Mouse (Mus musculus) urinary bladder, postnatal 25 days (tissue): Measurements from ENCODE around the gene Ap3d1.
A peak's percentile ranks its signal among the peaks of the same experiment; 100 is the strongest.

Experiments
- DNase-seq: peaks from one replicate; pipeline ENCODE4 v3.0.0; 2022; ENCODE audit warnings: low spot score

Gene Ap3d1

DNA sequence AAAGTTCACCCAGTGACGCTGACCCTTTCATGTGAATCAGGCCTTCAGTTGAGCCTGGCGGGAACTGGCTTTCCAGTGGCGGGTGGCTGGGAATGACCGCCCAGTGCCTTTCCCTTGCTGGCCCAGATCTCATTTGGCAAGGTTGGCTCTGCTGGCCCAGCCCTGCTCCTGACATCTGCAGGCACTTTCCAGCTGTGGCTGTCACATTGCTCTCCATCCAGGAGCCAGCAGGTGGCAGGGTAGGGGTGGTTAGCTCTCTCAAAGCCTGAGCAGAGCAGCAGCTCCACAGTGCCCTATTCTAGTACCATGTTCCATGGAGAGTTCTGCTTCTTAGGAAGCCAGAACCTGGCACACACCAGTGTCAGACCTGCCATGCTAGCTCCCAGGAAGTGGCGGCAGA, 15.7 kb upstream of the Ap3d1 start:
- DNase-seq: peak; percentile 60

DNA sequence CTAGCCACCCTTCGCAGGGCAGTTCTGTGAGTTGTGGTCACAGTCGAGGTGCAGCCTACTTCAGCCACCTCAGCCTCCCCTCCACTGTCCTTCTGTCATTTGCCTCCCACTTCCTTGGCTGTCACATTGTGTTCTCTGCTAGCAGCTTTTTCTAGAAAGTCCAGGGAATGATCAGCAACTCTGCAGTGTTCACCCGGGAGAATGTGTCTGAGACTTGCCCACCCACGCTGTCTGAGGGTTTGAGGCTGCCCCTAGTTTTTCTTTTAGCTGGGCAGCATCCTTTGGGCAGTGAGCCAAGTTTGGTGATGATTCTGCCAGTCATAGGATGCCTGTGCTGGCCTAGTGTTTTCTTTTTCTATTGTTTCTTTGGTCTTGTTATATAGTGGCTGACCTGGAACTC, 14.9 kb upstream of the Ap3d1 start:
- no peak for DNase-seq

DNA sequence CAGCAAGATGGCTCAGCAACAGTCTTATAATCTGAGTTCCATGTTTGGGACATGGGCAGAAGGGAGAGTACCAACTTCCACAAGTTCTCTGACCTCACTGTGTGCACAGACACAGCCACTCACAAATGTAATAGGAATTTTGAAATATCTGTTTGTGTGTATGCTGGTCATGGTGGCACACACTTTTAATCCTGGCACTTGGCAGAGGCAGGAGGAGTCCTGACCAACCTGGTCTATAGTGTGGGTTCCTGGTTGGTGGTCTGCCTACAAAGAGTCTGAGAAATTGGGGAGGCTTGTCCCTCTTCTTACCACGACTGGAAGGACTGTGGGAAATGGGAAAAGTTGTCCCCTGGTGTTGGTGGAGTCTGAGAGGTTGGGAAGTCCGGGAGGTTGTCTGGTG, 14.4 kb upstream of the Ap3d1 start:
- no peak for DNase-seq

DNA sequence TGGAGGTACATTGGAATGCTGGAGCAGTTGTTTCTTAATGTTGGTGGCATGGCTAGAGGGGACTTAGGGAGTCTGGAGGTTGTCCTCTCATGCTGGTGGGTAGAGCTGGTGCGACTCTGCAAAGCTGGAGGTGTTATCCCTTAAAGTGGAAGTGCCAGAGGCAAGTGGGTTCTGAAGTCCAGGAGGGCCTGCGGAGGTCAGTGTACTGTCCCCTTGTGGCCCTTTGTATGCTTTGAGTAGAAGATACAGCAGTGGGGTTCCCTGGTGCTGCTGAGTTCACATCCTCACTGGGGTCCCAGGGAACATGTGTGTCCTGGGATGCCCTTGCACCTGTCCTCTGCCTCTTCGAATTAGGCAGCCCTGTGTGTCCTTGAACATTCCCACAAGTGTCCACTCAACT, 14.0 kb upstream of the Ap3d1 start:
- no peak for DNase-seq

DNA sequence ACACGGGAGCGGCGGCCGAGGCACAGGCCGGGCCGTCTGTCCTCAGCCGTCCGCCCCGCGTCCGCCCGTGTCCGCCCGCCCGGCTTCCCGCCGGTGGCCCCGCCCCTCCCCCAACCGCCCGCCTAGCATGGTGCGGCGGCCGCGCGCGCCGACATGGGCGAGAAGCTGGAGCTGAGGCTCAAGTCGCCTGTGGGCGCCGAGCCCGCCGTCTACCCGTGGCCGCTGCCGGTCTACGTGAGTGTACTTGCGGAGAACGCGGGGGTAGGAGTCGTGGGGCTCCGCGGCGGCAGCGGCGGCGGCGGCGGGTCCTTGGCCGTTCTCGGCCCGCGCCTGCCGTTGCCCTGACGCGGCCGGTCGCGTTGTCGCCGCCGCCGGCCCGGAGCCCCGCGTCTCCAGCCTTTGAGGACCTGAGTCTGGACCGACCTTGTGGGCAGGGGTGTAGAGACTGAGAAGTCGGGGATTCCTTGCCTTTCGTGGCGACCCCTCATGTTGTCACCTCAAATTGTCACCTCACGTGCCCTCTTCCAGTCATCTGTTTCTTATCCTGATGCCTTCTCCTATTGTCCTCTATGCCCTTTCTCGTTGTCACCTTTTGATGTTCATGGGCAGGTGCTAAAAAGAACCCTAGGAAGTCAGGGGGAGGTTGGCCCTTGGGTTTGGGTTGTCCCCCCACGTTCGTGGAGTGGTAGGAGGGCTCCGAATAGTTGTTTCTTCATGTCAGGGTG, 13.4 kb upstream of the Ap3d1 start:
- DNase-seq: no peak

DNA sequence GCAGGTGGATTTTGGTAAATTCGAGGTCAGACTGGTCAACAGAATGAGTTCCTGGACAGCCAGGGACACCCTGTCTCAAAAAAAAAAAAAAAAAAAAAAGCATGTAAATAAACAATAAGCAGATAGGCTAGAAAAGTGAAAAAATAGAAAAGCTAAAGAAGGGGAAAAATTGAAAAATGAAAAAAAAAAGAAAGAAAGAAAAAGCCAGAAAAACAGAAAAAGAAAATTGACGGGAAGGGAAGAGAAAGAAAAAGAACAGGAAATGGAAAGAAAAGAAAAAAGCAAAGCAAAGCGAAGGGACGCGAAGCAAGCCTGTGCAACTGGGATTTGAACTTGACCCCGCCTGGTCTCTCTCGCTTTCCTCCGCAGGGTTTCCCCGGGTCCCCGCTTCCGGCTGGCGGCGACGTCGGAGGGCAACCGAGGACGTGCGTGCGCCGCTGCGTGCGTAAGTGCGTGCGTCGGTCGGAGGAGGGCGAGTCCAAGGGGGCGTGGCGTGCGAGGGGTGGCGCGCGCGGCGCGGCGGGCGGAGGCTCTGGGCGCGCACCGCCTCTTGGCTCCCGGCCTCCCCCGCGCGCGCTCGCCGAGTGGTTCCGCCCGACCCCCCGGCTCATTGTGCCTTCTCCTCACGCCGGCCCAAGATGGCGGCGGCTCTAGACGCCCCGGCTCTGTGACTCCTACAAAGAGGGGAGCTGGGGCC, 12.7 kb upstream of the Ap3d1 start, which contains the start of gene Dot1l:
Dot1l (plus strand) TSS at position 613 of the 697 bp plus-strand sequence.
- DNase-seq: peak; percentile 98

DNA sequence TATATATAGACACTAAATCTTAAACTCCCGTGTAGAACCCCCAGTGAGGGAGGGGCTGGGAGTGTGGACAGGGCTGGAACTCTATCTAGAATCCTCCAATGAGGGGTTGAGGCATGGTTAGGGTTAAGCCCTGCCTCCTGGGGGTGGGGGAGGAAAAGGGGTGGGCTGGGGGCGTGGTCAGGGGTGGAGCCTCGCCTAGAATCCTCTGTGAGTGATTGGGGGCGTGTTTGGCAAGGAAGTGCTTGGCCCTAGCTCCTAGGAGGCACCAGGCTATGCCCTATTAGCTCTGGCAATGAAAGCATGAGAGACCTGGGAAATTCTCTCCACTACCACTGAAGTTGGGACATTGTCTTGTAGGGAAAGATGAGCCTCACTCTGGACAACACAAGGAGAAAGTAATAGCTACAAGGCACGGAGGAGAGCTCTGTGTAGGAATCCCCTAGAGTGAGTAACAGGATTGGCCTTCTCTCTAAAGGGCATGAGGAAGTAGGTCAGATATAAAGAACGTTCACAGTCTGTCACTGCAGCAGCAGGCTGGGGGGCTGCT, 10.1 kb upstream of the Ap3d1 start:
- DNase-seq: peak; percentile 67

DNA sequence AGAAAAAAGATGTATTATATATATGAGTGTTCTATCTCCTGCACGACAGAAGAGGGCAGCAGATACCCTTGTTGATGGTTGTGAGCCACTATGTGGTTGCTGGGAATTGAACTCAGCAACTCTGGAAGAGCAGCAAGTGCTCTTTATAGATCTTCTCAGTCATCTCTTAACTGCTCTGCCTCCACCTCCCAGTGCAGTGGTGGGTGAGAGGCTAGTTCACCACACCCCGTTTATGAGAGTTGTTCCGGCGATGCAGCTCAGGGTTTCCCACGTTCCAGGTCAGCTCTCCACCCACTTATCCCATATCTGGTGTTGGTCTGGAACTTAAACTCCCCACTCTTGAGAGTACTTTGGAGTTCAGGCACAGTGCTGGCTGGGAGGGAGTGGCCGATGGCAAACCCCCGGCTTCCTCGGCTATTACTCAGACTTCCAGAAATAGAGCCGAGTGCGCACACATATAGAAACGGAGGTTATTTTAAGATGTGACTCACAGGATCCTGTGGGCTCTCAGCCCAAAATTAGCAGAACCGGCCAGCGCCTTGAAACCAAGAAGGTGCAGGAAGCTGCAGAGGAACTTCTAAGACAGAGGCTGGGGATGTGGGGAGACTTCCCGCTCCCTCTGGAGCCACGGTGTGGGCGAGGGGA, 9.2 kb upstream of the Ap3d1 start:
- DNase-seq: peak; percentile 37

DNA sequence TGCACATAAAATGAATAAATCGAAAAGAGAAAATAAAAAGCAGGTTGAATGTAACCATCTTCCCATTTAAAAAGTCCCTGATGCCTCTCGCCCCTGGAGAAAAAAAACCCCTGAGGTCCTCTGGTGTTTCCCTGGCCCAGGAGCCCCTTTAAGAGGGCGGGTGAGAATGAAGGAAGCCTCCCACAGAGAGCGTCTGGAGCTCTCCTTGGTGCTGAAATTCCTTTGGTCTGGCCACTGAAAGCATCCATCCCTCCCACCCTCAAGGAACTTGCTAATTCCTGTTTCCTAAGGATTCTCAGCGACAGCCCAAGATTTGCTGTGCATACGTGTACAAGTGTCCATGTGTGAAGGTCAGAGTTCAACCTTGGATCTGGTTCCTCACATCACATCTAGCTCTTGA, 6.5 kb upstream of the Ap3d1 start:
- peak; percentile 64 for DNase-seq

DNA sequence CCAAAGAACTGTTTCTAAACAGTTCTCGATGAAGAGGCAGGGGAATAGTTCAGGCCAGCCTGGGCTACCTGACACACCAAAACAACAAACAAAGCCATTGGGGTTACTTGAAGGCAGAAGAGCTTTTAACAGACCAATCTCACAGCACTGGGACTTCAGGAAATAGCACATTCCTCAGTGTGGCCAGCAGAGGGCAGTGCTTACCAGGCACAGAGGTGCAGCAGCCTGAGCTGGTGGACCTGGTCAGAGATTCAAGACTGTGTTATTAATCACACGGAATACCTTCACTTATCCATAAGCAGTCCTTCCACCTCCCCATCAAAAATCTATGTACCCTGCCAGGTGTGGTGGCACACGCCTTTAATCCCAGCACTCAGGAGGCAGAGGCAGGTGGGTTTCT, 5.3 kb upstream of the Ap3d1 start:
- peak; percentile 77 for DNase-seq

DNA sequence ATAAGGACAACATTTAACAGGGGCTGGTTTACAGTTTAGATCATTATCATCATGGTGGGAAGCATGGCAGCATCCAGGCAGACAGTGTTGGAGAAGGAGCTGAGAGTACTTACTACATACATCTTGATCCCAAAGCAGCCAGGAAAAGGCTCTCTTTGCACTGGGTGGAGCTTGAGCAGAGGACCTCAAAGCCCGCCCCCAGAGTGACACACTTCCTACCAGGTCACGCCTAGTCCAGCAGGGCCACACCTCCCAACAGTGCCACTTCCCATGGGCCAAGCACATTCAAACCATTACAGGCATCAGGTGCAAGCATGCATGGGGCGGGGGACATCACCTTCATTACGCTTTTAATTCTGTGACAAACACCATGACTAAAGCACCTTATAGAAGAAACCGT, 2.2 kb upstream of the Ap3d1 start:
- DNase-seq: no peak

DNA sequence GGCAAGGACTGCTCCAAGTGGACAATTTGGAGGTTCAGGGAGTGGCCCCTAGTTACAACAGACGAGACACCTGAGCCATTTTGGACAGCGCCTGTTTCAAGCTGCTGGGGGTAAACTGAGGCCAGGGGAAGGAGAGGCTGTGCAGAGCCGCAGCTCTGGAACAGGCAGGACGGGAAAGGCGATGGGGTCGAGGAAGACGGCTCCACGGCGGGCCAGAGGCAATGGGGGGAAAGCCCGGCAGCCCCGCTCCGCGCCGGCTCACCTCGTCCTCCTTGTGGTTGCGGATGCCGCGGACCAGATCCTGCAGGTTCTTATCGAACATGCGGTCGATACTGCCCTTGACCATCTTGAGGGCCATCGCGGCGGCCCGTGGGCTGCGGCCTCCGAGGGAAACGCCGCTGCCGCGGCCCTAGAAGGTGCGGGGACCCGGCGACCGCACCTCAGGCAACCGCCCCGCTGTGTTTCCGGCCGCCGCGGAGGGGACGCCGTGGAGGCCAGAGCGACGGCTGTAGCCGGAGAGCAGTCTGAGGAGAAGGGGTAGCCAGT, 357 bp downstream of the Ap3d1 start:
- DNase-seq: no peak

DNA sequence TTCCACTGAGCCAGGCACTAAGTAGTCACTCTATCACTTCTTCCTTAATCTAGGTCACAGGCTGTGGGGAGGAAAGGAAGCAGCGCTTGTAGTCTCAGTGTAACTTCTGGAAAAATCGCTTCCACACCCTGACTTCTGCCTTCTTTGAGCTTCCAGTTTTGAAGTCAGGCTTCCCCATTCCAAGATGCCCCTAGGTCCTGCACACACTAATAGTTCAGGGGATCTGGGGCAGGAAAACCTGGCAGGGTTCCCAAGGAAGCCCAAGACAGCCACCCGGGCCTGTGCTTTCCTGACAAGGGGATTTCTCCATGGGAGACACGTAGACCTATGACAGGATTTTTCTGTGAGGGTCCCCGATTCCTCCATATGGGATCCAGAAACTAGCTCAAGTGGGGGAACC, 918 bp downstream of the Ap3d1 start:
- DNase-seq: no peak

DNA sequence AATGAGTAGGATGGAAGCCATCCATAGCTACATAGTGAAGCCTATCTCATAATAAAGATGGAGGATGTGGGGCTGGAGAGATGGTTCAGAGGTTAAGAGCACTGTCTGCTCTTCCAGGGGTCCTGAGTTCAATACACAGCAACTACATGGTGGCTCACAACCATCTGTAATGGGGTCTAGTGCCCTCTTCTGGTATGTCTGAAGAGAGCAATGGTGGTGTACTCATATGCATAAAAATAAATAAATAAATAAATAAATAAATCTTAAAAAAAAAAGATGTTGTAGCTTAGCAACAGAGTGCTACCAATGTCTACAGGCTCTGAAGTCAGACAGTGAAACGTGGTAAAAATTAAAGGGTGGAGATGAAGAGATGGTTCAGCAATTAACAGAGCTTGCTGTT, 3.4 kb downstream of the Ap3d1 start:
- DNase-seq: no peak

DNA sequence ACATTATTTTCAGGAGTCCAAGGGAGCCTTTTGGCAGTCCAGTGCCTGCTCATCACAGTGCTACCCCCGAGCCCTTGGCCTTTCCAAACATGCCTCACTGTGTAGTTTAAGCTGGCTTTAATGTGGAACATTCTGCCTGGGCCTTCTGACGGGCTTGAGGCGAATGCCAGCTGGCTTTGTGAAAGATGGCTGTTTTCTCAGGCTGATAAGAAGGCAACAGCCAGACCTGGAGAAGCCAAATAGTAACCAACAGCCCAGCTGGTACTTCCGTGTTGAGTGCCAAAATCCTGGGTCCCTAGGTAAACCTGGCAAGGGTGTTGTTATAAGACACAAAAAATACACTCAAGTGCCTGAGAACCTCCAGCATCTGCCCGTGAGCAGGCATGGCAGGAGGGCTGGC, 5.3 kb downstream of the Ap3d1 start:
- DNase-seq: no peak

DNA sequence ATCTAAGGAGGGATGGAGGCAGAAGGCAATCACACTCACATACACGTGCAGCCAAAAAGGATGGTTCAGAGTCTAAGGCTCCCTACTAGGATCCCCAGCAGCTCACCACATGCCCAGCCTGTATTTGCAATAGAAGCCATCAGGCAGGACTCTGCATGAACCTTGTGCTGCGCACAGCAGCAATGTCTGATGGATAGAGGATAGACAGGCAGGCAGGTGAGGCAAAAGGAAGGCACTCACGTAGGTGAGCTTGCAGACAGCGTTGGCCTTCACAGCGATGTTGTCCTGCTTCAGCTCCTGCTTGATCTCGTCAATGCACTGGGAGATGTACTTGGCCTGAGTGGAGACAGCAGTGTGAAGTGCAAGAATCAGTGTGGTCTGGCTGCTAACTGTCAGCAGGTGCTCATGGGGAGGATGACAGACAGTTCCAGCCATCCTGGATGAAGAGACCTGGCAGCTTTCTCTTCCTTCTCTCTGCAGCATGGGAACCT, 9.4 kb downstream of the Ap3d1 start:
- no peak for DNase-seq

DNA sequence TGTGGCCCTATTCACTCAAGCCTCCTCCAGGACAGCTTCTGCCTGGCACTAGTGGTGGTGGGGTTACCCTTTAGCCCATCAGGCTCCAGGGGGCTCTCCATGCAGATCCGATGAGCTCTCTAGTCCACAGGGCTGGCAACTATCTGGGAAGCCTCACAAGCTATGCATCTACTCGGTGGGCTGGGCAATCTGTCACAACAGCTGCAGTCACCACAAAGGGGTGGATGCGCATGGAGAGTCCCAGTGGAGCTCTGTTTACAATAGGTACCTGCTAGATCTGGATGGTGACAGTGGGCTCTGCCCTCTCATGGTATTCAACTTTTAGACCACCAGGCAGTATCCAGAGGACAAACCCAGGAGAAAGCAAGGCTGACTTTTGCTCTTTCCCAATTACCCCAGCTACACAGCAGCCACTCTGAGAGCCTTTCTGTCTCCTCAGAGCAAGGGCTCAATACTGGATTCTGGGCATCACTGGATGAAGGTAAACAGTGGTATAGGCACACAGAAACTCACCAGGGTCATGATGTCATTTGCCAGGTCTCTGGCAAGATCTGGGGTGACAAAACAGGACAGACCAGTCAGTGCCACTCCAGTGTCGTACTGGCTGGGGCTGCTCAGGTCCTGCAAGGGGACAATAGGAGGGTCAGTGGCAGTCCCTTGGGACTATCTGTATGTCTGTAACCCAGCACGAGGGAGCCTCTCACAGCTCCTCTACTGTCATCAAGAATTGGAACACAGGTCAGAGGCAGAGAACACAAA, 14.5 kb downstream of the Ap3d1 start:
- DNase-seq: no peak

DNA sequence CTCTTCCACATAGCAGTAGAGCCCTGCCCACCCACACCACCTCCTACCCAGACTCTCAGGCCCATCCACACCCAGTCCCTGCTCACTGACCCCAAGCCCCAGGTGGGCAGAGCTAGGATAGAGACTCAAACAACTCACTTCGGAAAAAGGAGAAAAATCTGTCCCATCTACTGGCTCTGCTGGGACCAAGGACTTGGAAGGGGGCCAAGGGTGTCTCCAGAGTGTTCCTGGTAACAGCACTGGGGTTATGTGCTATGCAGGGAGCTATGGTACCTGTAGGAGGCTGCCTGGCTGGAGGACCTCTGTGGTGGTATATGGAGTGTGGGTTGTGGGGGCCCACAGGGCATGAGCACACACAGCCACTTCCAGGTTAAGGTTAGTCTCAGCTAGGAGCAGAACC, 24.8 kb downstream of the Ap3d1 start:
- no peak for DNase-seq

DNA sequence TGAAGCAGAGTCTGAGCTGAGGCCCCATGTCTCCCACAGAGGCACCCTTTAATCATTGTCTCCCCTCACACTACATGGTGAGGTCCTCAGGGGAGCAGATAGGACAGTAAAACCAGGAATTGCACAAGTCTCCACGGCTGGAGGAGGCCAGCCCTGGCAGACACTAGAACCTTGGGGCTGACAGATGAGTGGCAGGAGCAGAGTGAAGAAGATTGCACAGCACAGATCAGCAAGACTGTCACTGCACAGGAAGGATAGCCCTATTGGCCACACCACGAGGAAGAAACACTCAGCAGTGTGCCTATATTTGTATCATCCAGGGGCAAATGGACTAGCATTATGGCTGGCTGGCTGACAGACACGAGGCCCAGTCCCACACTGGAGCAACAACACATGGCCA, 31.2 kb downstream of the Ap3d1 start:
- DNase-seq: no peak

DNA sequence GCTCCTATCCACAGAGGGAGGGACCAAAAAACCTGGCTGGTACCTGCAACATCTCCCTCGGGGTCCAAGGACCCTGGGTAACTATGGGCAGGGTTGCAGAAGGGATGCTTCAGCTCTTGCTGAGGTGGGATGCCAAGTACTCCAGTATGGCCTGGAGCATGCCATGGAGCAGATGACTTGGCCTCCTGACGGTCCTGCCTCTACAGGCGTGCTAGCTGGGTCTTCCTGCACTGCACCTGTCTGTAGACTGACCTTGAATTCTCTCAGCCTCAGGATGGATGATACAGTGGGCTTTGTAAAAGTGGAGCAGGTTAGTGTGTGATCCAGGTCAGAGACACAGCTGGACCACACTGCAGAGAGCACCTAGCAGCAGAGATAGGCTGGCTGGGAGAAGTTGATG, 36.6 kb downstream of the Ap3d1 start:
- DNase-seq: no peak

DNA sequence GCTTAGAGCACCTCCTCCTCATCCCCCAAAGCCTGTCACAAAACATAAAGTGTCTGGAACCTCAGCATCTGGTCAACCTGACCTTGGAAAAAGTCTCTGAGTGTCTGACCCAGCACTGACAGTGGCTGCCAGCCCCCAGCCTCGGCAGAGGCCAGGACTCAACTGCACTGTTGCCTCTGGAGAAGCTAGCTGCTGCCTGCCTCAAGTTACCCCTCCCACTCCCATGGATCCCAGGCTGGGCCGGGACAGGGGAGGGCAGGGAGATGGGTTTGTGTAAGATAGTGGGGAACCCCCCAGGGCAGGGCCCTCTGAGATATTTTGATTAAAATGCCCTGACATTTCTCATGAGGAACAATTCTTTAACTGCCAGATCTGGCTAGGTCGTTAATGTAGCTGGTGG, 37.0 kb downstream of the Ap3d1 start:
- no peak for DNase-seq

DNA sequence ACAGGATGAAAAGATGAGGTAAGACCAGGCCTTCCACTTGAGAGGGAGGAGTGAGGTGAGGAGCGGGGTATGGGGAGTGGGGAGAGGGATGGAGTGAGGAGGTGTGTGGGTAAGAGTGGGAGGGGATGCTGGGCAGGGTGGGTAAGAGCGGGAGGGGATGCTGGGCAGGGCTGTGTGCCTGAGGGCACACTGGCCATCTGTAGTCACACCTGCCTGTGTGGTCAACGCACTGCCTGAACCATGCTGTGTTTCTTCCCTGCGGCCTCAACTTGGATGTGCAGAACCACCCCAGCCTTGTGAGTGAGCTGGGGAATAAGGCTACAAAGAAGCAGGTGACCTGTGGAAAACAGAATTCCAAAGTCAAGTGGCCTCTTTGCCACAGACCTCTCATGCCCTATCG, 37.6 kb downstream of the Ap3d1 start:
- no peak for DNase-seq
